8 mouse cellular contexts compared by ENCODE assay signal in the genomic region with DNA sequence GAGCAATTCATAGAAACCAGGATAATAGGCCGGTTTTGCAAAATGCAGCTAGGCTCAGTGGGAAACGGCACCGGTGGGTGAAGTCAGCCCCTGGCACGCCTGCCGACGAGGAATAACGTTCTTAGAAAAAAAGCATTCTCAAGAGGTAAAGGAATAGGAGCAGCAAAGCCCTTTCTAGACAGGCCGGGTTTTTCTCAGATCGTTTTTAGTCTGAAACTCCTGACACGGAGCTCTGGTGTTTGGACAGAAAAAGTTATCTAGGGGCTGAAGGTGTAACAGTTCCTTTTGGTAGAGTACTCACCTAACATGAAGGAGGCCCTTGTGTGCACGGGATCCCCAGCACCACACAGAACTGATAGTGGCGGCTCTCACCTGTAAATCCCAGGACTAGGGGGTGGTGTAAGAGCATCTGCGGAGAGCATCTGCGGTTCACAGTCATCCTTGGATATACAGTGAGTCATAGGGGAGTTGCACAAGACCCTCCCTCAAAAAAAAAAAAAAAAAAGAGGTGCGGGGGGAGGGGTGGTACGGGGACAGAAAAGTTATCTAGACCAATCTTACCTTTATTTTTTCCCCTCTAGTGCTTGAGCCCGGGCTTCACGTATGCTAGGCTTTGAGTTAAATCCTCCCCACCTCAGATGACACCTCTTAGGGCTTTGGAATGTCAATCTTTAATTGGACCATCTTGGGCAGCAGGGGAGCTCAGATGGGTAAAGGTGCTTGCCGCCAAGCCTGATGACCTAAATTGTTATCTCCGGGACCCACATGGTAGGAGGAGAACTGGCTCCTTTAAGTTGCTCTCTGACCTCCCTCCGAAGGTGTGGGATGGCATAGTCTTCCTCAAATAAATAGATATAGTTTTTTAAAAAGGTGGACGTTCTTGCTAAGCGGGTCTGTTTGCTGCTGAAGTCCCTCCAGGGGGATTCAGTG. TPM values are rescaled to one million over a fixed set of nuclear protein-coding genes. Genes with fewer than 3 reads are reported as not detected.
DNase-seq lines count a peak whose midpoint lies in the region; ATAC-seq and TF ChIP-seq lines count a peak whose summit lies in the region.

No protein-coding gene starts in this region.

- peaks cover 17% of the 10 kb centered on the region; the same call in 1 of the 2 replicates for H3K36me3 ChIP-seq in hindbrain, postnatal 0 days (ENCODE audit: insufficient read depth, low read length)
- H3K36me3 ChIP-seq in midbrain, embryonic 14.5 days (ENCODE audit: control insufficient read depth, insufficient read depth, low read length), result peaks cover 22% of the 10 kb centered on the region

- no peaks in the 10 kb centered on the region for H3K9me3 ChIP-seq in hindbrain, postnatal 0 days (ENCODE audit: low read length)
- no peaks in the 10 kb centered on the region for H3K9me3 ChIP-seq in midbrain, embryonic 14.5 days (ENCODE audit: control insufficient read depth, low read length)

- ATAC-seq in hindbrain, postnatal 0 days, result no peak
- ATAC-seq in midbrain, embryonic 14.5 days (ENCODE audit: low FRiP score, low TSS enrichment), result no peak

- no peak for DNase-seq in lung, adult 2 months
- DNase-seq in lung, postnatal 25 days (ENCODE audit: low spot score), result no peak
- peak; percentile 64 for DNase-seq in c-Kit-positive CD71-positive TER-119-positive erythroid progenitor cells, embryonic 14.5 days (ENCODE audit: low spot score)
- no peak for DNase-seq in hindbrain, postnatal 0 days (ENCODE audit: low spot score)
- no peak for DNase-seq in midbrain, embryonic 14.5 days
- no peak for DNase-seq in right cerebral cortex, postnatal 10 days (ENCODE audit: low spot score in 2 of 2)
- DNase-seq in natural killer cell, adult 2 months (ENCODE audit: low spot score in 2 of 2), result no peak
- no peak for DNase-seq in kidney, postnatal 14 days

- peak overlapping the region; percentile 66 for H3K9ac ChIP-seq in hindbrain, postnatal 0 days (replicated peaks; ENCODE audit: low read length)
- H3K9ac ChIP-seq in midbrain, embryonic 14.5 days (replicated peaks; ENCODE audit: low read length), result peak overlapping the region; percentile 78

- no peak for TF ChIP-seq CTCF in lung, adult 2 months (IDR thresholded peaks at IDR 0.05; ENCODE audit: insufficient read depth, low read length)
- TF ChIP-seq CTCF in hindbrain, postnatal 0 days (IDR thresholded peaks at IDR 0.05; ENCODE audit: low read depth), result no peak

- peak overlapping the region; percentile 91 for H3K4me2 ChIP-seq in hindbrain, postnatal 0 days (ENCODE audit: low read depth, low read length)
- H3K4me2 ChIP-seq in midbrain, embryonic 14.5 days (ENCODE audit: low read length), result peak overlapping the region; percentile 83

- WGBS in lung, adult 2 months, result 35% methylated on average over 23 of the region's 23 CpGs
- 36% methylated on average over 23 of the region's 23 CpGs for WGBS in hindbrain, postnatal 0 days
- 41% methylated on average over 23 of the region's 23 CpGs for WGBS in midbrain, embryonic 14.5 days

- no peaks in the 10 kb centered on the region for H3K27me3 ChIP-seq in hindbrain, postnatal 0 days (ENCODE audit: insufficient read depth, low read length)
- no peaks in the 10 kb centered on the region for H3K27me3 ChIP-seq in midbrain, embryonic 14.5 days (ENCODE audit: control insufficient read depth, insufficient read depth, low read length)

- H3K4me3 ChIP-seq in lung, adult 2 months (replicated peaks; ENCODE audit: extremely low read depth, low read depth, low read length), result peak overlapping the region; percentile 78
- peak overlapping the region; percentile 70 for H3K4me3 ChIP-seq in hindbrain, postnatal 0 days (ENCODE audit: low read length)
- H3K4me3 ChIP-seq in midbrain, embryonic 14.5 days (replicated peaks; ENCODE audit: low read depth, low read length), result peak overlapping the region; percentile 78

- H3K27ac ChIP-seq in hindbrain, postnatal 0 days, result no peak overlapping the region
- H3K27ac ChIP-seq in midbrain, embryonic 14.5 days (replicated peaks; ENCODE audit: low read depth, low read length), result no peak overlapping the region

- no peak for TF ChIP-seq POLR2A in lung, adult 2 months (IDR thresholded peaks at IDR 0.05; ENCODE audit: borderline replicate concordance, extremely low read depth, low read depth, low read length)

- no peaks in the 10 kb centered on the region for H3K4me1 ChIP-seq in lung, adult 2 months (ENCODE audit: control insufficient read depth, insufficient read depth, low read length)
- peaks cover 4% of the 10 kb centered on the region; the same call in 1 of the 2 replicates for H3K4me1 ChIP-seq in hindbrain, postnatal 0 days (ENCODE audit: insufficient read depth, low read length)
- H3K4me1 ChIP-seq in midbrain, embryonic 14.5 days (ENCODE audit: control insufficient read depth, insufficient read depth, low read length), result peaks cover 15% of the 10 kb centered on the region

RNA-seq across cellular contexts. Expression of a gene that starts 1.0 kb away (rescaled TPM):
- 16.5 and 18.1 TPM in 2 replicates for polyA plus RNA-seq in lung, adult 2 months (2012; rRNA removed)
- 30.1 and 30.5 TPM in 2 replicates for total RNA-seq in hindbrain, postnatal 0 days (2014; rRNA removed)
- 19.3 and 20.3 TPM in 2 replicates for polyA plus RNA-seq in hindbrain, postnatal 0 days (2015; fragmentation: Nextera tagmentation; extraction: Ambion mirVana)
- 17.6 and 17.8 TPM in 2 replicates for polyA plus RNA-seq in midbrain, embryonic 14.5 days (2014; fragmentation: Nextera tagmentation; extraction: Ambion mirVana)
